Mouse (Mus musculus) limb, embryonic 14.5 days (tissue): ENCODE results near the gene Olfr110. TPM values are rescaled to one million over a fixed set of nuclear protein-coding genes. Genes with fewer than 3 reads are reported as not detected.
"Not testable (repeated sequence)": the region's sequence is repeated elsewhere in the genome, so short reads cannot be mapped to it uniquely, and the experiment has no call there.

Experiments
- ATAC-seq: fragments of 200-750 bp; cut with Nextera tagmentation; 2 replicates; pipeline ENCODE4 v1.8.0; 2017; ENCODE audit warnings: low read depth, moderate number of reproducible peaks, moderate TSS enrichment; ENCODE audit not compliant: low FRiP score
- DNase-seq: peaks from one replicate; pipeline ENCODE4 v3.0.0-alpha.2; 2015; ENCODE audit warnings: low spot score
- H3K27ac ChIP-seq: fragments of 300-500 bp; sonication (generic); replicated peaks from 2 replicates; pipeline ENCODE4 v1.5.1; 2014; ENCODE audit warnings: low read depth, mild to moderate bottlenecking, low read length, moderate library complexity, mixed read lengths
- H3K27me3 ChIP-seq: fragments of 300-500 bp; sonication (generic); 2 replicates; pipeline ENCODE4 v1.6.1; 2014; ENCODE audit warnings: low read length, mixed read lengths; ENCODE audit not compliant: control insufficient read depth, insufficient read depth
- H3K36me3 ChIP-seq: fragments of 300-500 bp; sonication (generic); 2 replicates; pipeline ENCODE4 v1.6.1; 2014; ENCODE audit warnings: mild to moderate bottlenecking, low read length, moderate library complexity, mixed read lengths; ENCODE audit not compliant: control insufficient read depth, insufficient read depth
- H3K4me1 ChIP-seq: fragments of 300-500 bp; sonication (generic); 2 replicates; pipeline ENCODE4 v1.6.1; 2014; ENCODE audit warnings: antibody characterized with exemption, low read length, mixed read lengths; ENCODE audit not compliant: control insufficient read depth, insufficient read depth
- H3K4me2 ChIP-seq: fragments of 300-500 bp; sonication (generic); replicated peaks from 2 replicates; pipeline ENCODE4 v1.6.1; 2014; ENCODE audit warnings: low read depth, mild to moderate bottlenecking, low read length, moderate library complexity; ENCODE audit not compliant: severe bottlenecking
- H3K4me3 ChIP-seq: fragments of 300-500 bp; sonication (generic); replicated peaks from 2 replicates; pipeline ENCODE4 v1.5.1; 2014; ENCODE audit warnings: low read length
- H3K9ac ChIP-seq: fragments of 300-500 bp; sonication (generic); 2 replicates; pipeline ENCODE4 v1.6.1; 2014; ENCODE audit warnings: mild to moderate bottlenecking, low read depth, low read length, moderate library complexity; ENCODE audit not compliant: severe bottlenecking
- H3K9me3 ChIP-seq: fragments of 300-500 bp; sonication (generic); 2 replicates; pipeline ENCODE4 v1.6.1; 2016; ENCODE audit warnings: low read length; ENCODE audit not compliant: control insufficient read depth
- POLR2A ChIP-seq: fragments of 200-500 bp; IDR thresholded peaks from 2 replicates; pipeline ENCODE4 v1.8.0; 2012; ENCODE audit warnings: inconsistent platforms, mild to moderate bottlenecking, moderate library complexity, borderline replicate concordance; ENCODE audit not compliant: insufficient read depth, insufficient read length; ENCODE audit errors: extremely low read depth
- WGBS: fragments of 180-500 bp; shearing (Covaris S2); extraction: QIAGEN DNeasy Blood & Tissue Kit; methylation state at CpG from one replicate; pipeline ENCODE4 v1.1.7; 2014; 5-methylcytosine and 5-hydroxymethylcytosine counted together
- polyA plus RNA-seq, 2 experiments: library from polyadenylated mRNA; depleted of rRNA in 1 of 2; stranded (reverse) in 1 of 2; unstranded in 1 of 2; fragments of >200 nt; fragmentation: Nextera tagmentation in 1 of 2; extraction: Ambion mirVana in 1 of 2; gene quantifications; 2 replicates each; pipeline versions ENCODE4 v1.2.1 to v1.2.3; 2012 to 2014

Gene Olfr110
- not detected in 2 replicates for polyA plus RNA-seq (2012; rRNA removed)
- polyA plus RNA-seq (2014; fragmentation: Nextera tagmentation; extraction: Ambion mirVana), result not detected in 2 replicates

DNA sequence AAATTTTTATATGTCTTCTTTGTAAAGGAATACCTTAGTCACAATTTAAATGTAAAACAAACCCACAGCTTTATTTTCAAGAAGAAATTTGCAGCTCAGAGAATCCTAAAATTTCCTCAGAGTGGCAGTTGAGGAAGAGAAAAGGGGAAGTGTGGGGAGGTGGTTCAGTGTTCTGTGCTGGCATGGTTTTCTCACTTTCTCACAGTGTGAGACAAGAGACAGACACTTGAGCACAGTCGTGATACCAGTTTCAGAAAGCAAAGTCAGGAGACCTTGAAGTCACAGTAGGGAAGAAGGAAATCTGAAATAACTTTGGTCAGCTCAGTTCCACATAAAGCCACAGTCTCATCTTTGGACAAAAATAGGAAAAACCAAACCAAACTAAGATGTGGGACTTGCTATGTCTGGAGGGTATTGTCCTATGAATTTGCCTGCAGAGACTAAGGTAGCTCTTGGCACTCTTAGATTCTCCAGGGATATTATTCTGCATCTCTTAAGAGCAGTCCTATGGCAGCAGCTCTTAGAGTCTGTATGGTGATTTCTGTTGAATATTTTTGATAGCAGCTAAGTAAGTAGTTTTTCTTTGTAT, at the start of gene Olfr110:
Gene Olfr110 (plus strand): TSS at position 539 of the 589 bp plus-strand sequence.
- no peak within 1 kb of the TSS for H3K4me3 ChIP-seq
- no peaks in the 10 kb centered on the region for H3K4me1 ChIP-seq
- no peak within 1 kb of the TSS for H3K27ac ChIP-seq
- 67% methylated on average over 1 of the region's 1 CpGs for WGBS
- no peaks in the 10 kb centered on the region for H3K27me3 ChIP-seq
- DNase-seq (no peak), ATAC-seq (no peak)
- no peaks in the 10 kb centered on the region for H3K9me3 ChIP-seq
- H3K36me3 ChIP-seq, result no peaks in the 10 kb centered on the region
- no peak within 1 kb of the TSS for H3K9ac ChIP-seq
- H3K4me2 ChIP-seq, result no peak within 1 kb of the TSS
- no peak for TF ChIP-seq POLR2A

DNA sequence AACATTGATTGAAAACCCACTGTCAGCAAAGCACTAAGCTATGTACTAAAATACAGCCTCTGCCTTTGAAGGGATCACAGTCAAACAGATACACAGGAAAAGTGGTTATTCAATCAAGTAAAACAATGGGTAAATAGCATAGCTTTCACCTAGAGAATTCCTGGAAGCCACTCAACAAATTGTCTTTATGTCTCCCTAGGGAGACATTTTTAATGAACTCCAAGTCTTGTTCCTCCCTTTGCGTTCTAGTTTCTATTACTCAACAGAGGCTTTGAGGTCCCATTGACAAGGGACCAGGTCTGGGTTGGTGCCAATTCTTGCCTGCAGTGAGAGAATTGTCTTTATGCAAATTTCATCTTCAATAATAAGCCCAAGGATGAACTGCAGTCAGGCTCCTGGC, 47.1 kb upstream of the Olfr110 start, which contains the start of gene Olfr108:
Gene Olfr108 (plus strand): TSS at position 301 of the 400 bp plus-strand sequence.
- DNase-seq (no peak), ATAC-seq (no peak)
- no peak within 1 kb of the TSS for H3K4me3 ChIP-seq
- 94% methylated on average over 1 of the region's 1 CpGs for WGBS
- H3K4me1 ChIP-seq, result no peaks in the 10 kb centered on the region
- H3K27me3 ChIP-seq, result no peaks in the 10 kb centered on the region
- H3K9ac ChIP-seq, result no peak within 1 kb of the TSS
- TF ChIP-seq POLR2A, result no peak
- H3K9me3 ChIP-seq, result no peaks in the 10 kb centered on the region
- no peak within 1 kb of the TSS for H3K27ac ChIP-seq
- no peaks in the 10 kb centered on the region for H3K36me3 ChIP-seq
- no peak within 1 kb of the TSS for H3K4me2 ChIP-seq

DNA sequence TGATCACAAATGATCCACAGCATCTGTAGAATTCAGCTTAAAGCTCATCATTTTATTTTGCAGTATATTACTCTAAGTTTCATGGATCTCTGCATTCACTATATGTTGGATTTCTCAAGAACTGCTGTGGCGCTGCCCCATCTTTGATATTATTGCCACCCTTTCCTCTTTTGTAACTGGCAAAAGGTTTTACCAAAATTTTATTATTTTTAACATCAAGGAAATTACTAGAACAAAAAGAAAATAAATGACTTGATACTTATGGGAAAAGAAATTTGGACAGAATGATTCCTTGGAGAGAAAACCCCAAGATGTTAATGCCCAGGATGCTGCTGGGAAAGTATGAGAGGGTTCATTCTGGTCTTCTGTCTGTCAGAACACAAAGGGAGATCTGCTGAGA, 33.7 kb upstream of the Olfr110 start, which contains the start of gene Olfr109:
Gene Olfr109 (plus strand): TSS at position 301 of the 400 bp plus-strand sequence.
- DNase-seq, result no peak
- Histone ChIP-seq H3K4me2 (no peak within 1 kb of the TSS), H3K27me3 (no peaks in the 10 kb centered on the region), H3K4me1 (no peaks in the 10 kb centered on the region), H3K27ac (no peak within 1 kb of the TSS), H3K9me3 (no peaks in the 10 kb centered on the region), H3K9ac (no peak within 1 kb of the TSS), H3K4me3 (no peak within 1 kb of the TSS), H3K36me3 (no peaks in the 10 kb centered on the region)
- 79% methylated on average over 1 of the region's 1 CpGs for WGBS
- no peak for ATAC-seq
- no peak for TF ChIP-seq POLR2A

DNA sequence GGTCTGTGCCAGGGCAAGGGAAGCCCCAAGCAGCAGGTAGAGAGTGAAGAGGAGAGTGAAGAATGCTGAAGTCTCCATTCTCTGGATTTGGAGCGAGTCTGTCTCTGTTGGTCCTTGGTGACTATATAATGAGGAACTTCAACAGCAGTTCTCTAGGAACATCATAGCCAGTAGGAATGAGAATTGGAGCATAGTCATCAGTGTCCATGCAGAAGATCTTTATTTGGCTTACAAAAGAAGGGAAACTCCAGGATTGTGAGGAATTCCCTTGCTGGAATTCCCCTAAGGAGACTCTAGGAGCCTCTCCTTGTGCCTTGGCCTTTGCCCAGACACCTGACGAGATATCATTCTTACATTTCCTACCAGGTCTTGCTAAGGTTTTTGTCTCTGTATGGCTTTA, 8.8 kb upstream of the Olfr110 start, which contains the start of gene H2-M2:
Gene H2-M2 (minus strand): TSS at position 101 of the 400 bp plus-strand sequence.
- no peak within 1 kb of the TSS for H3K27ac ChIP-seq
- no peak for ATAC-seq
- H3K36me3 ChIP-seq, result no peaks in the 10 kb centered on the region
- H3K4me3 ChIP-seq, result no peak within 1 kb of the TSS
- H3K4me2 ChIP-seq, result no peak within 1 kb of the TSS
- no peaks in the 10 kb centered on the region for H3K4me1 ChIP-seq
- DNase-seq, result no peak
- no peak for TF ChIP-seq POLR2A
- H3K9ac ChIP-seq, result no peak within 1 kb of the TSS
- WGBS, result 91% methylated on average over 2 of the region's 2 CpGs
- H3K27me3 ChIP-seq, result no peaks in the 10 kb centered on the region
- no peaks in the 10 kb centered on the region for H3K9me3 ChIP-seq

DNA sequence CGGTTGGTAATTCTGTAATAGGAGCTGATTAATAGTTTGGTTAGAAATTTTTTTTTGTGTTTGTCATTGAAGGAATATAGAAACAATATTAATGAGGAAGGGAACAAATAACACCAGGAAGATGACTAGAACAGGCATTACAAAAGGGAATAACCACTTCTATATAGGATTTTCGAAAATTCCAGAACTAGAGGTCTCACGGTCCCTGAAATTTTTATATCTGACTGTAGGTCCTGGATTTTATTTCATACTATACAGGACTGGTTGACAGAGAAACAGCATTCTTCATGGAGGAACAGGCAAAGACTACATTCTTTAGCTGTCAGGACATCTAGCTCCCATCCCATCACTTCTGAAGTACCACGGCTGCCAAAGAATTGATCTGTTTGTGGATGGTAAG, 15.5 kb downstream of the Olfr110 start, which contains the start of gene Olfr111:
Gene Olfr111 (plus strand): TSS at position 301 of the 400 bp plus-strand sequence.
- Histone ChIP-seq H3K4me1 (no peaks in the 10 kb centered on the region), H3K4me2 (no peak within 1 kb of the TSS), H3K9me3 (no peaks in the 10 kb centered on the region), H3K27me3 (no peaks in the 10 kb centered on the region), H3K27ac (no peak within 1 kb of the TSS), H3K36me3 (no peaks in the 10 kb centered on the region), H3K4me3 (no peak within 1 kb of the TSS), H3K9ac (no peak within 1 kb of the TSS)
- no peak for DNase-seq
- ATAC-seq, result no peak
- TF ChIP-seq POLR2A, result no peak
- WGBS, result 86% methylated on average over 4 of the region's 4 CpGs

DNA sequence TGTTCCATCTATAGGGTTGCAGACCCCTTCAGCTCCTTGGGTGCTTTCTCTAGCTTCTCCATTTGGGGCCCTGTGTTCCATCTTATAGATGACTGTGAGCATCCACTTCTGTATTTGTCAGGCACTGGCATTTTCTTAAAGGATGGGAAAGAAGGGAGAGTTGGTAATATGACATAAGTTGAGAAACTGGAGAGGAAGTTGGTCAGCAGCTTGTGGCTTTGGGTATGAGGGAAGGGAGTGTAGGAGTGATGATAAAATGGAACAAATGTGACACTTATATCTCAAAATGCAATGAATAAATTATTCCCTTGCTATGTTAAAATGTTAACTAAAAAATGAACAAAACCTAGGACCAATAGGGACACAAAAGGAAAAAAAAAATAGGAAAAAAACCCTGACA, 32.3 kb downstream of the Olfr110 start:
- H3K9ac ChIP-seq, H3K27me3 ChIP-seq, H3K27ac ChIP-seq, H3K9me3 ChIP-seq, ATAC-seq, DNase-seq, H3K4me1 ChIP-seq, H3K36me3 ChIP-seq, H3K4me2 ChIP-seq, H3K4me3 ChIP-seq: not testable (repeated sequence)

DNA sequence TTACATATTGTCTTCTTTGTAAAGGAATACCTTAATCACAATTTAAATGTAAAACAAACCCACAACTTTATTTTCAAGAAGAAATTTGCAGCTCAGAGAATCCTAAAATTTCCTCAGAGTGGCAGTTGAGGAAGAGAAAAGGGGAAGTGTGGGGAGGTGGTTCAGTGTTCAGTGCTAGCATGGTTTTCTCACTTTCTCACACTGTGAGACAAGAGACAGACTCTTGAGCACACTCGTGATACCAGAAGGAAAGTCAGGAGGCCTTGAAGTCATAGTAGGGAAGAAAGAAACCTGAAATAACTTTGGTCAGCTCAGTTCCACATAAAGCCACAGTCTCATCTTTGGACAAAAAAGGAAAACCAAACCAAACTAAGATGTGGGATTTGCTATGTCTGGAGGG, 33.2 kb downstream of the Olfr110 start:
- not testable (repeated sequence) for H3K27me3 ChIP-seq, H3K4me1 ChIP-seq, H3K9me3 ChIP-seq, H3K36me3 ChIP-seq, ATAC-seq, H3K4me3 ChIP-seq, DNase-seq, H3K9ac ChIP-seq, H3K4me2 ChIP-seq, H3K27ac ChIP-seq
- 69% methylated on average over 1 of the region's 1 CpGs for WGBS
